Mouse (Mus musculus) liver, postnatal 0 days (tissue): ENCODE measurements around the gene Ccdc186.

Experiments used
- CTCF ChIP-seq: sonication (generic); IDR thresholded peaks from 2 replicates; pipeline ENCODE4 v1.5.1; 2016; ENCODE audit warnings: antibody characterized with exemption, low read depth
- EP300 ChIP-seq: IDR thresholded peaks from 2 replicates; pipeline ENCODE4 v1.6.1; 2016; ENCODE audit warnings: antibody characterized with exemption, low read depth, mild to moderate bottlenecking

- TF ChIP-seq CTCF: no peak
- TF ChIP-seq EP300: no peak
Observed at GRCm38 (mm10) chr19:56802352-56802746, 19.6 kb downstream of the Ccdc186 start.
